Mouse (Mus musculus) stomach, postnatal 0 days (tissue): ENCODE results near the gene Gsn. TPM values are rescaled to one million over a fixed set of nuclear protein-coding genes. Genes with fewer than 3 reads are reported as not detected.

Source experiments
- ATAC-seq: fragments of 200-750 bp; cut with Nextera tagmentation; 2 replicates; pipeline ENCODE4 v1.8.0; 2017; ENCODE audit not compliant: low FRiP score, low TSS enrichment
- DNase-seq: peaks from one replicate; pipeline ENCODE4 v3.0.0-alpha.2; 2016; ENCODE audit warnings: low spot score
- H3K27ac ChIP-seq: fragments of 300-500 bp; sonication (generic); replicated peaks from 2 replicates; pipeline ENCODE4 v1.5.1; 2014; ENCODE audit warnings: mild to moderate bottlenecking, control low read depth
- H3K27me3 ChIP-seq: fragments of 300-500 bp; sonication (generic); 2 replicates; pipeline ENCODE4 v1.6.1; 2014; ENCODE audit warnings: low read length; ENCODE audit not compliant: control insufficient read depth, insufficient read depth
- H3K36me3 ChIP-seq: fragments of 300-500 bp; sonication (generic); 2 replicates; pipeline ENCODE4 v1.6.1; 2014; ENCODE audit warnings: low read length, mixed read lengths; ENCODE audit not compliant: control insufficient read depth, insufficient read depth
- H3K4me1 ChIP-seq: fragments of 300-500 bp; sonication (generic); replicated peaks from 2 replicates; pipeline ENCODE4 v1.6.1; 2014; ENCODE audit warnings: antibody characterized with exemption; ENCODE audit not compliant: control insufficient read depth, insufficient read depth
- H3K4me2 ChIP-seq: fragments of 300-500 bp; sonication (generic); replicated peaks from 2 replicates; pipeline ENCODE4 v1.6.1; 2014; ENCODE audit warnings: low read depth, mild to moderate bottlenecking, control low read depth, moderate library complexity
- H3K4me3 ChIP-seq: fragments of 300-500 bp; sonication (generic); 2 replicates; pipeline ENCODE4 v1.5.1; 2014; ENCODE audit warnings: low read depth, low read length, control low read depth
- H3K9ac ChIP-seq: fragments of 300-500 bp; sonication (generic); 2 replicates; pipeline ENCODE4 v1.6.1; 2014; ENCODE audit warnings: mild to moderate bottlenecking, low read length, control low read depth, mixed read lengths
- H3K9me3 ChIP-seq: fragments of 300-500 bp; sonication (generic); 2 replicates; pipeline ENCODE4 v1.6.1; 2016; ENCODE audit warnings: low read length; ENCODE audit not compliant: control insufficient read depth
- CTCF ChIP-seq: IDR thresholded peaks from 2 replicates; pipeline ENCODE4 v1.5.1; 2016; ENCODE audit warnings: antibody characterized with exemption, low read depth, mild to moderate bottlenecking, moderate library complexity
- EP300 ChIP-seq: optimal IDR thresholded peaks from 2 replicates; pipeline ENCODE3; 2016; ENCODE audit warnings: antibody characterized with exemption
- WGBS: fragments of 180-500 bp; shearing (Covaris S2); extraction: QIAGEN DNeasy Blood & Tissue Kit; methylation state at CpG from one replicate; pipeline ENCODE4 v1.1.7; 2014; 5-methylcytosine and 5-hydroxymethylcytosine counted together
- polyA plus RNA-seq: library from polyadenylated mRNA; unstranded; fragments of >200 nt; fragmentation: Nextera tagmentation; extraction: Ambion mirVana; gene quantifications from 2 replicates; pipeline ENCODE4 v1.2.1, GENCODE M21; 2015

The Gsn gene
- polyA plus RNA-seq, 1 experiment from 2014 or later, result 398 TPM

DNA sequence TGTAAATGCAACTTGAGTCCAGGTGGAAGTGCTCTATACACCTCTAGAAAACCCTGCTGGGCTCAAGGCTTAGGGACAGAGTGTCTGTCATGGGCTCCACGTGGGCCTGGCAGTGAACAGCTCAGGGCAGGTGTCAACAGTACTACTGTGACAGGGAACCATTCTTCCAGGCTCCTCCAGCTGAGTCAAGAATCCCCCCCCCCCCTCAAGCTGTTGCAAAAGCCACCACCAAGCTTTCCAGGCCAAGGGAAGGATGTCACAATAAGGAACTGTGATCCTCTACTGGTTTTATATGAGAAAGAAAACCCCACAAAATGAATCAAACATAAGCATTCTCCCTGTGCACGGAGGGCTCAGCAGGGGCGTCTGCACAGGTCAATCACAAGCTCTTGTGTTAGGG is 58.1 kb downstream of the Gsn start:
- Histone ChIP-seq H3K27ac (no peak overlapping the region), H3K4me3 (no peak overlapping the region), H3K4me1 (no peaks in the 10 kb centered on the region), H3K9ac (no peak overlapping the region), H3K36me3 (peaks cover 6% of the 10 kb centered on the region; the same call in 1 of the 2 replicates), H3K27me3 (no peaks in the 10 kb centered on the region), H3K4me2 (no peak overlapping the region), H3K9me3 (no peaks in the 10 kb centered on the region)
- ATAC-seq (no peak), DNase-seq (no peak)
- no peak for TF ChIP-seq CTCF
- TF ChIP-seq EP300, result no peak
- 52% methylated on average over 3 of the region's 3 CpGs for WGBS

DNA sequence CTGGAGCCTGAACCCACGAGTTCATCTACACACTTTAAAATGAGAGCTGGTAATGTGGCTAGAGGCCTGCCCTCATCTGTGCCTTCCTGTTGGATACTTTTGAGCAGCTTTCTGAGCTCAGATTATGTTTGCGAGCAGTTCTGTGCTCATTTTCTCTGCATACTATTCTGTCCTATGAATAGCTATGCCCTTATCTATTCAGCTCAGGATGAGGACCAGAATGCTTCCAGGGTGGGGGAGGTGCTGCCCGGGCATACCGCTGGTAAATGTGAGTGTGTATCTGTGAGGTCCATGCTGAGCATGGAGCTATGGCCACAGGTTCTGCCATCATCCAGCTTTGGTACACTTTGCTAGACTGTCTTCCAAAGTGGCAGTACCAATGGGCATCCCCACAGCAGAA is 61.4 kb downstream of the Gsn start:
- H3K4me3 ChIP-seq, result no peak overlapping the region
- no peaks in the 10 kb centered on the region for H3K27me3 ChIP-seq
- 86% methylated on average over 4 of the region's 4 CpGs for WGBS
- H3K4me2 ChIP-seq, result no peak overlapping the region
- H3K27ac ChIP-seq, result no peak overlapping the region
- no peak for ATAC-seq
- H3K9ac ChIP-seq, result no peak overlapping the region
- H3K36me3 ChIP-seq, result peaks cover 13% of the 10 kb centered on the region
- no peak for TF ChIP-seq CTCF
- TF ChIP-seq EP300, result no peak
- H3K4me1 ChIP-seq, result no peaks in the 10 kb centered on the region
- no peak for DNase-seq
- no peaks in the 10 kb centered on the region for H3K9me3 ChIP-seq

GRCm38 (mm10) chr2:35318405-35318804 is 62.2 kb downstream of the Gsn start:
- no peaks in the 10 kb centered on the region for H3K9me3 ChIP-seq
- peaks cover 14% of the 10 kb centered on the region for H3K36me3 ChIP-seq
- no peaks in the 10 kb centered on the region for H3K27me3 ChIP-seq
- H3K4me2 ChIP-seq, result no peak overlapping the region
- no peak for TF ChIP-seq CTCF
- no peak for TF ChIP-seq EP300
- H3K4me3 ChIP-seq, result no peak overlapping the region
- no peak for ATAC-seq
- no peaks in the 10 kb centered on the region for H3K4me1 ChIP-seq
- H3K27ac ChIP-seq, result no peak overlapping the region
- DNase-seq, result no peak
- WGBS, result 82% methylated on average over 12 of the region's 12 CpGs
- no peak overlapping the region for H3K9ac ChIP-seq

GRCm38 (mm10) chr2:35320399-35320798 is 64.2 kb downstream of the Gsn start:
- H3K9ac ChIP-seq, result no peak overlapping the region
- ATAC-seq, result no peak
- peaks cover 19% of the 10 kb centered on the region for H3K36me3 ChIP-seq
- H3K27me3 ChIP-seq, result no peaks in the 10 kb centered on the region
- no peak overlapping the region for H3K27ac ChIP-seq
- H3K4me3 ChIP-seq, result no peak overlapping the region
- H3K9me3 ChIP-seq, result no peaks in the 10 kb centered on the region
- WGBS, result 90% methylated on average over 15 of the region's 15 CpGs
- H3K4me2 ChIP-seq, result no peak overlapping the region
- DNase-seq, result no peak
- H3K4me1 ChIP-seq, result no peaks in the 10 kb centered on the region
- TF ChIP-seq CTCF (no peak), EP300 (no peak)

- no peak for TF ChIP-seq EP300
- no peak for TF ChIP-seq CTCF
- H3K4me2 ChIP-seq, result peak overlapping the region; percentile 8; the same call in 1 of the 2 replicates
- WGBS, result 36% methylated on average over 10 of the region's 10 CpGs
- H3K27me3 ChIP-seq, result no peaks in the 10 kb centered on the region; the same call in 1 of the 2 replicates
- H3K4me1 ChIP-seq, result no peaks in the 10 kb centered on the region; the same call in 1 of the 2 replicates
- H3K27ac ChIP-seq, result peak overlapping the region; percentile 81
- no peaks in the 10 kb centered on the region for H3K9me3 ChIP-seq
- H3K36me3 ChIP-seq, result peaks cover 16% of the 10 kb centered on the region
- 0 out of 2 replicates have a peak overlapping the region, but pooled peaks have one; percentile 31 for H3K9ac ChIP-seq
- peak; percentile 92 for ATAC-seq
- peak; percentile 89 for DNase-seq
- no peak overlapping the region for H3K4me3 ChIP-seq
Measured at GRCm38 (mm10) chr2:35322404-35323164, 66.4 kb downstream of the Gsn start.

DNA sequence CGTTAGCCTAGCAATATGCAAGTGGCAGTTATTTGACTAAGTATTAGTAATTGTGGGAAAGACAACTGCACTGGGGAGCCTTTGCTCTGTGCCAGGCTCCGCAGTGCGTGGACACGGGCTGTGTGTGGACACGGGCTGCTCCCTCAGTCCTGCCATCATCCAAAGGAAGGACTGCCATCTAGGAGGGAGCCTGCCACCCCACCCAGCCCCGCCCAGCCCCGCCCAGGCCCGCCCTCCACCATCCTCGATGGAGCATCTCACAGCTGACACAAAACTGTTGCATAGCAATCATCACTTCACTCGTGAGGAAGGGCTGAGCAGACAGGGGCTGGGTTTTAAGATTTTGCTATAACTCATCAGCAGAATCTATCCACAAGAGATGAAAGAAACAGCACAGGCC is 69.8 kb downstream of the Gsn start:
- no peaks in the 10 kb centered on the region; the same call in 1 of the 2 replicates for H3K4me1 ChIP-seq
- H3K4me2 ChIP-seq, result no peak overlapping the region
- H3K27ac ChIP-seq, result no peak overlapping the region
- TF ChIP-seq CTCF, result no peak
- DNase-seq (no peak), ATAC-seq (no peak)
- H3K9ac ChIP-seq, result no peak overlapping the region
- H3K27me3 ChIP-seq, result no peaks in the 10 kb centered on the region; the same call in 1 of the 2 replicates
- peaks cover 6% of the 10 kb centered on the region; the same call in 1 of the 2 replicates for H3K36me3 ChIP-seq
- no peak overlapping the region for H3K4me3 ChIP-seq
- H3K9me3 ChIP-seq, result no peaks in the 10 kb centered on the region
- WGBS, result 56% methylated on average over 10 of the region's 10 CpGs
